Mouse (Mus musculus) testis, adult 2 months (tissue): ENCODE results near the gene Hspe1.

ENCODE experiments used
- CTCF ChIP-seq: fragments of 200-500 bp; IDR thresholded peaks from 2 replicates; pipeline ENCODE4 v1.5.1; 2012; ENCODE audit warnings: low read depth, mild to moderate bottlenecking, inconsistent platforms, low read length, moderate library complexity; ENCODE audit not compliant: control insufficient read depth, insufficient read depth, insufficient replicate concordance
- POLR2A ChIP-seq: fragments of 200-500 bp; IDR thresholded peaks from 2 replicates; pipeline ENCODE4 v1.6.1; 2012; ENCODE audit warnings: low read depth, mild to moderate bottlenecking, inconsistent platforms, low read length, moderate library complexity; ENCODE audit not compliant: control insufficient read depth

DNA sequence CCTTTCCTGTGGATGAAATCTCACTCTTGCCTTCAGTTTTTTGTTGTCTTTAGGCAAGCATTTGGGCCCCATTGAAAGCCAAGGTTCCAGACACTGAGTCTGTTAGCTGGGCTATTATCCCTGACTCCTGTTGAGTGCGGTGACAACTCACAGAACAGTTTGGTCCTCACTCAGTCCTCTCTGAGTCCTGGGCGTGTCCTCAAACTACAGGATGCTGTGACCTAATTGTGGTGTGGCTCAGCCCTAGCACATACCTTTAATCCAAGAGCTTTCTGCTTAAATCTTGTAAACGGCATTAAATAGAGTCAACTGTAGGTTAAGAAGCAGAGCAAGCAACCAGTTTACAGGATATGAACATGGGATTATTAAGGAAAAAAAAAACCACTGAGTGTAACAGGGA lies 44.8 kb upstream of the Hspe1 start:
- TF ChIP-seq POLR2A (no peak), CTCF (no peak)
